Comparison of ENCODE assay signal across 22 mouse cellular contexts in genomic region chr2:158778349-158778748, GRCm38 (mm10). TPM values are rescaled to one million over a fixed set of nuclear protein-coding genes. Genes with fewer than 3 reads are reported as not detected.
DNase-seq lines count a peak whose midpoint lies in the region; ATAC-seq lines count a peak whose summit lies in the region.
"Had no signal": no experiment of that assay in that cellular context is flagged by ENCODE, and none has a peak within 500 bp of the region (broad histone marks: within the 10 kb centered on the region; RNA-seq: fewer than 3 reads in every experiment).

No protein-coding gene starts in this region.

- H3K27me3 ChIP-seq in embryonic facial prominence, embryonic 12.5 days, result no peaks in the 10 kb centered on the region
- H3K27me3 ChIP-seq in embryonic facial prominence, embryonic 10.5 days (replicated peaks; ENCODE audit: low read depth, poor library complexity, severe bottlenecking), result no peaks in the 10 kb centered on the region
- no peaks in the 10 kb centered on the region for H3K27me3 ChIP-seq in embryonic facial prominence, embryonic 14.5 days (replicated peaks; ENCODE audit: control insufficient read depth, insufficient read depth, low read length)
- no peaks in the 10 kb centered on the region for H3K27me3 ChIP-seq in intestine, embryonic 16.5 days (replicated peaks; ENCODE audit: control insufficient read depth, insufficient read depth, low read length)
- H3K27me3 ChIP-seq: forebrain, embryonic 12.5 days; heart, embryonic 12.5 days had no signal

- no peak overlapping the region for H3K9ac ChIP-seq in embryonic facial prominence, embryonic 12.5 days
- no peak overlapping the region for H3K9ac ChIP-seq in embryonic facial prominence, embryonic 14.5 days (ENCODE audit: low read depth, low read length)
- no peak overlapping the region for H3K9ac ChIP-seq in intestine, embryonic 16.5 days (ENCODE audit: low read depth, low read length)
- H3K9ac ChIP-seq: forebrain, embryonic 12.5 days had no signal

- 0 out of 2 replicates have a peak, but pooled peaks cover 13% of the 10 kb centered on the region for H3K4me1 ChIP-seq in embryonic facial prominence, embryonic 12.5 days
- H3K4me1 ChIP-seq in embryonic facial prominence, embryonic 10.5 days, result peaks cover 29% of the 10 kb centered on the region
- H3K4me1 ChIP-seq in embryonic facial prominence, embryonic 14.5 days (ENCODE audit: control insufficient read depth, insufficient read depth, low read length), result peaks cover 20% of the 10 kb centered on the region
- H3K4me1 ChIP-seq in intestine, embryonic 16.5 days (ENCODE audit: control insufficient read depth, insufficient read depth, low read length), result peaks cover 36% of the 10 kb centered on the region

- no peaks in the 10 kb centered on the region for H3K9me3 ChIP-seq in embryonic facial prominence, embryonic 12.5 days
- H3K9me3 ChIP-seq in embryonic facial prominence, embryonic 10.5 days, result no peaks in the 10 kb centered on the region
- H3K9me3 ChIP-seq in embryonic facial prominence, embryonic 14.5 days (ENCODE audit: control insufficient read depth, low read length), result no peaks in the 10 kb centered on the region
- H3K9me3 ChIP-seq in intestine, embryonic 16.5 days (ENCODE audit: control insufficient read depth, low read length), result no peaks in the 10 kb centered on the region
- H3K9me3 ChIP-seq: forebrain, embryonic 12.5 days; heart, embryonic 12.5 days; midbrain, embryonic 10.5 days had no signal

- H3K27ac ChIP-seq in embryonic facial prominence, embryonic 12.5 days, result 0 out of 2 replicates have a peak overlapping the region, but pooled peaks have one; percentile 23
- no peak overlapping the region for H3K27ac ChIP-seq in embryonic facial prominence, embryonic 10.5 days (replicated peaks)
- H3K27ac ChIP-seq in embryonic facial prominence, embryonic 14.5 days (replicated peaks; ENCODE audit: low read depth, low read length), result no peak overlapping the region
- H3K27ac ChIP-seq in intestine, embryonic 16.5 days (ENCODE audit: low read length), result no peak overlapping the region
- H3K27ac ChIP-seq: forebrain, embryonic 12.5 days; hindbrain, postnatal 0 days; midbrain, embryonic 10.5 days had no signal

- no peak overlapping the region for H3K4me2 ChIP-seq in embryonic facial prominence, embryonic 12.5 days (replicated peaks)
- no peak overlapping the region for H3K4me2 ChIP-seq in embryonic facial prominence, embryonic 14.5 days (ENCODE audit: low read depth, low read length)
- H3K4me2 ChIP-seq in intestine, embryonic 16.5 days (ENCODE audit: low read depth, low read length), result no peak overlapping the region
- H3K4me2 ChIP-seq: forebrain, embryonic 12.5 days had no signal

- DNase-seq in embryonic facial prominence, embryonic 10.5 days (ENCODE audit: low spot score), result no peak
- peak; percentile 36 to 42 for DNase-seq in lung, adult 18-20 months
- no peak for DNase-seq in lung, postnatal 14 days
- peak; percentile 37 for DNase-seq in embryonic facial prominence, embryonic 14.5 days (ENCODE audit: low spot score)
- peak; percentile 36 for DNase-seq in lung, postnatal 10 days
- no peak for DNase-seq in adrenal gland, postnatal 25 days
- DNase-seq: adrenal gland, postnatal 36 days; cerebellum, adult 11-12 months; cerebellum, postnatal 14 days; gastrocnemius, postnatal 14 days; heart, postnatal 36 days; kidney, adult 18-20 months; kidney, postnatal 10 days; layer of hippocampus, postnatal 36 days; right cerebral cortex, adult 18-20 months; thymus, postnatal 14 days had no signal

- no peak overlapping the region for H3K4me3 ChIP-seq in embryonic facial prominence, embryonic 12.5 days
- no peak overlapping the region for H3K4me3 ChIP-seq in embryonic facial prominence, embryonic 10.5 days
- no peak overlapping the region for H3K4me3 ChIP-seq in embryonic facial prominence, embryonic 14.5 days (ENCODE audit: low read depth, low read length)
- no peak overlapping the region for H3K4me3 ChIP-seq in intestine, embryonic 16.5 days (ENCODE audit: low read length)
- H3K4me3 ChIP-seq: forebrain, embryonic 12.5 days; heart, embryonic 12.5 days; midbrain, embryonic 10.5 days had no signal

- WGBS in embryonic facial prominence, embryonic 12.5 days, result 78% methylated on average over 7 of the region's 7 CpGs
- WGBS in embryonic facial prominence, embryonic 10.5 days, result 80% methylated on average over 7 of the region's 7 CpGs
- WGBS in embryonic facial prominence, embryonic 14.5 days, result 65% methylated on average over 7 of the region's 7 CpGs
- WGBS in intestine, embryonic 16.5 days, result 66% methylated on average over 7 of the region's 7 CpGs

- no peak for ATAC-seq in embryonic facial prominence, embryonic 12.5 days (ENCODE audit: insufficient number of reproducible peaks, insufficient read depth, low FRiP score, low TSS enrichment)
- no peak for ATAC-seq in embryonic facial prominence, embryonic 14.5 days (ENCODE audit: low read depth)
- no peak for ATAC-seq in intestine, embryonic 16.5 days
- ATAC-seq: hindbrain, postnatal 0 days had no signal

- H3K36me3 ChIP-seq in embryonic facial prominence, embryonic 12.5 days, result peaks cover 36% of the 10 kb centered on the region
- H3K36me3 ChIP-seq in embryonic facial prominence, embryonic 10.5 days (replicated peaks), result peaks cover 92% of the 10 kb centered on the region
- H3K36me3 ChIP-seq in embryonic facial prominence, embryonic 14.5 days (ENCODE audit: control insufficient read depth, insufficient read depth, low read length), result peaks cover 46% of the 10 kb centered on the region
- H3K36me3 ChIP-seq in intestine, embryonic 16.5 days (ENCODE audit: control insufficient read depth, insufficient read depth, low read length), result peaks cover 3% of the 10 kb centered on the region

RNA-seq across cellular contexts. Expression of gene Fam83d, which starts 10.5 kb away (rescaled TPM):
- polyA plus RNA-seq in embryonic facial prominence, embryonic 12.5 days (2016; fragmentation: Nextera tagmentation; extraction: Ambion mirVana), result 49.3 and 52.6 TPM in 2 replicates
- polyA plus RNA-seq in embryonic facial prominence, embryonic 10.5 days (2016; fragmentation: Nextera tagmentation; extraction: Ambion mirVana), result 48.7 and 51.5 TPM in 2 replicates
- 30.7 and 37.9 TPM in 2 replicates for polyA plus RNA-seq in embryonic facial prominence, embryonic 14.5 days (2014; fragmentation: Nextera tagmentation; extraction: Ambion mirVana)
- polyA plus RNA-seq in intestine, embryonic 16.5 days (2015; fragmentation: Nextera tagmentation; extraction: Ambion mirVana), result 39.7 and 45.0 TPM in 2 replicates
- 2.3 and 2.8 TPM in 2 replicates for total RNA-seq in adrenal gland, postnatal 25 days (2021)

RNA-seq across cellular contexts. Expression of gene Dhx35, which starts 16.3 kb away (rescaled TPM):
- 14.7 and 16.6 TPM in 2 replicates for polyA plus RNA-seq in embryonic facial prominence, embryonic 12.5 days (2016; fragmentation: Nextera tagmentation; extraction: Ambion mirVana)
- 16.4 and 18.2 TPM in 2 replicates for polyA plus RNA-seq in embryonic facial prominence, embryonic 10.5 days (2016; fragmentation: Nextera tagmentation; extraction: Ambion mirVana)
- polyA plus RNA-seq in embryonic facial prominence, embryonic 14.5 days (2014; fragmentation: Nextera tagmentation; extraction: Ambion mirVana), result 10.4 and 13.1 TPM in 2 replicates
- polyA plus RNA-seq in intestine, embryonic 16.5 days (2015; fragmentation: Nextera tagmentation; extraction: Ambion mirVana), result 12.3 and 12.7 TPM in 2 replicates
- total RNA-seq in adrenal gland, postnatal 25 days (2021), result 15.3 and 15.4 TPM in 2 replicates

Comparison
In these comparisons a context has a peak if more than half of its experiments do, and no peak if none do; other contexts are left out.
1. DNase-seq: peak in lung, adult 18-20 months (2 of 2), embryonic facial prominence, embryonic 14.5 days (single experiment) and lung, postnatal 10 days (single experiment); none in embryonic facial prominence, embryonic 10.5 days (single experiment), lung, postnatal 14 days (single experiment) and adrenal gland, postnatal 25 days (single experiment).